Mouse (Mus musculus) myocyte (in vitro differentiated cells): ENCODE data around the gene Vwa1.

Experiments used
- CEBPB ChIP-seq: IDR thresholded peaks from 2 replicates; pipeline ENCODE4 v1.6.1; 2011; ENCODE audit warnings: mild to moderate bottlenecking, moderate library complexity; ENCODE audit not compliant: poor library complexity, insufficient read depth, severe bottlenecking
- E2F4 ChIP-seq: IDR thresholded peaks from one replicate; pipeline ENCODE4 v1.6.1; 2011; ENCODE audit warnings: mild to moderate bottlenecking, control low read depth, moderate library complexity; ENCODE audit not compliant: insufficient read depth
- MYOD1 ChIP-seq, 3 experiments: IDR thresholded peaks; one replicate each; pipeline ENCODE4 v1.6.1; 2011; ENCODE audit warnings: control low read depth in 2 of 3, low read depth in 2 of 3, mild to moderate bottlenecking in 2 of 3, moderate library complexity in 1 of 3; ENCODE audit not compliant: insufficient read length in 2 of 3, control insufficient read depth in 1 of 3
- MYOG ChIP-seq, 3 experiments: IDR thresholded peaks; one replicate each; pipeline ENCODE4 v1.6.1; 2011; ENCODE audit warnings: control low read depth in 2 of 3, low read depth in 2 of 3, mild to moderate bottlenecking in 2 of 3; ENCODE audit not compliant: insufficient read length in 2 of 3, control insufficient read depth in 1 of 3, insufficient read depth in 1 of 3
- POLR2A ChIP-seq: IDR thresholded peaks from one replicate; pipeline ENCODE4 v1.6.1; 2011; ENCODE audit warnings: low read depth, mild to moderate bottlenecking, control low read depth, moderate library complexity; ENCODE audit not compliant: insufficient read length
- POLR2AphosphoS2 ChIP-seq: IDR thresholded peaks from one replicate; pipeline ENCODE4 v1.6.1; 2011; ENCODE audit warnings: low read depth, control low read depth; ENCODE audit not compliant: insufficient read length
- REST ChIP-seq: IDR thresholded peaks from one replicate; pipeline ENCODE4 v1.6.1; 2011; ENCODE audit warnings: mild to moderate bottlenecking, control low read depth, moderate library complexity; ENCODE audit not compliant: insufficient read depth, insufficient read length
- TCF3 ChIP-seq: IDR thresholded peaks from one replicate; pipeline ENCODE4 v1.6.1; 2011; ENCODE audit warnings: low read depth, control low read depth; ENCODE audit not compliant: insufficient read length

DNA sequence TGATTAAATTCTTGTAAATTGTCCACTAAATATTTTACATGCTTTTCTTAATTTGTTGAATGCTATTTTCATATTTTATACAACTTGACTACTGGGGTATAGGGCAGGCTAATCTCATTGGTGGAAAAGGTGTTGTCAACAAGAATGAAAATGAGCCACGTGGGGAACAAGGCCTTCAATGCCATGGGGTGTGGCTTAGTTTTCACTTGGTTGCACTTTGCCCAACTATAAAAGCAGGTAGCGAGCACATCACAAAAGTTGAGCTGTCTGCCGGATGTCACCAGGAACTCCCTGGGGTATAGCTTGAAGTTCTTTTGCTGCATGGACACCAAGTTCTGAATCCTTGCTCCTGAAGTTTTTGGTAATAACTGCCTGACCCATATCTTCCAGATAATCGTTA is 43.0 kb upstream of the Vwa1 start:
- no peak for TF ChIP-seq CEBPB
- no peak for TF ChIP-seq E2F4
- no peak for TF ChIP-seq POLR2A
- TF ChIP-seq REST = no peak
- no peak for TF ChIP-seq POLR2AphosphoS2
- no peak for TF ChIP-seq TCF3
- no peak for TF ChIP-seq MYOD1 (IDR thresholded peaks at IDR 0.05; ENCODE audit: control insufficient read depth in 1 of 3, insufficient read length in 2 of 3, low read depth in 2 of 3)
- no peak for TF ChIP-seq MYOG (IDR thresholded peaks at IDR 0.05; ENCODE audit: control insufficient read depth in 1 of 3, insufficient read depth in 1 of 3, insufficient read length in 2 of 3, low read depth in 2 of 3)
